Mouse (Mus musculus) liver, postnatal 0 days (tissue): ENCODE data around the gene Tbxas1. TPM values are rescaled to one million over a fixed set of nuclear protein-coding genes. Genes with fewer than 3 reads are reported as not detected.
A peak's percentile ranks its signal among the peaks of the same experiment; 100 is the strongest.

ENCODE experiments used
- ATAC-seq: fragments of 200-750 bp; cut with Nextera tagmentation; 2 replicates; pipeline ENCODE4 v1.8.0; 2017; ENCODE audit warnings: mild to moderate bottlenecking, moderate library complexity
- DNase-seq: peaks from one replicate; pipeline ENCODE4 v3.0.0-alpha.2; 2016
- H3K27ac ChIP-seq: fragments of 300-500 bp; sonication (generic); 2 replicates; pipeline ENCODE4 v1.5.1; 2014; ENCODE audit warnings: antibody characterized with exemption, moderate library complexity, mild to moderate bottlenecking, low read depth
- H3K27me3 ChIP-seq: fragments of 300-500 bp; sonication (generic); 2 replicates; pipeline ENCODE4 v1.6.1; 2014; ENCODE audit warnings: low read length, control low read depth, mixed read lengths; ENCODE audit not compliant: insufficient read depth
- H3K36me3 ChIP-seq: fragments of 300-500 bp; sonication (generic); replicated peaks from 2 replicates; pipeline ENCODE4 v1.6.1; 2014; ENCODE audit warnings: mild to moderate bottlenecking, control low read depth, low read length, moderate library complexity, mixed read lengths; ENCODE audit not compliant: insufficient read depth
- H3K4me1 ChIP-seq: fragments of 300-500 bp; sonication (generic); 2 replicates; pipeline ENCODE4 v1.6.1; 2014; ENCODE audit warnings: antibody characterized with exemption, mild to moderate bottlenecking, control low read depth; ENCODE audit not compliant: insufficient read depth
- H3K4me2 ChIP-seq: fragments of 300-500 bp; sonication (generic); 2 replicates; pipeline ENCODE4 v1.6.1; 2014; ENCODE audit warnings: low read depth, mild to moderate bottlenecking, low read length, moderate library complexity, mixed read lengths
- H3K4me3 ChIP-seq: fragments of 300-500 bp; sonication (generic); 2 replicates; pipeline ENCODE4 v1.5.1; 2014; ENCODE audit warnings: low read depth, low read length
- H3K9ac ChIP-seq: fragments of 300-500 bp; sonication (generic); replicated peaks from 2 replicates; pipeline ENCODE4 v1.6.1; 2014; ENCODE audit warnings: mild to moderate bottlenecking, moderate library complexity
- H3K9me3 ChIP-seq: fragments of 300-500 bp; sonication (generic); 2 replicates; pipeline ENCODE4 v1.6.1; 2016; ENCODE audit warnings: mild to moderate bottlenecking, control low read depth, low read length, mixed read lengths
- CTCF ChIP-seq: sonication (generic); IDR thresholded peaks from 2 replicates; pipeline ENCODE4 v1.5.1; 2016; ENCODE audit warnings: antibody characterized with exemption, low read depth
- EP300 ChIP-seq: IDR thresholded peaks from 2 replicates; pipeline ENCODE4 v1.6.1; 2016; ENCODE audit warnings: antibody characterized with exemption, low read depth, mild to moderate bottlenecking
- WGBS: fragments of 180-500 bp; shearing (Covaris S2); extraction: QIAGEN DNeasy Blood & Tissue Kit; methylation state at CpG from one replicate; pipeline ENCODE4 v1.1.7; 2014; ENCODE audit not compliant: insufficient replicate concordance; 5-methylcytosine and 5-hydroxymethylcytosine counted together
- polyA plus RNA-seq: library from polyadenylated mRNA; unstranded; fragments of >200 nt; fragmentation: Nextera tagmentation; extraction: Ambion mirVana; gene quantifications from 2 replicates; pipeline ENCODE4 v1.2.1, GENCODE M21; 2015

The Tbxas1 gene
- polyA plus RNA-seq, 1 experiment from 2014 or later, result 10.3 TPM

DNA sequence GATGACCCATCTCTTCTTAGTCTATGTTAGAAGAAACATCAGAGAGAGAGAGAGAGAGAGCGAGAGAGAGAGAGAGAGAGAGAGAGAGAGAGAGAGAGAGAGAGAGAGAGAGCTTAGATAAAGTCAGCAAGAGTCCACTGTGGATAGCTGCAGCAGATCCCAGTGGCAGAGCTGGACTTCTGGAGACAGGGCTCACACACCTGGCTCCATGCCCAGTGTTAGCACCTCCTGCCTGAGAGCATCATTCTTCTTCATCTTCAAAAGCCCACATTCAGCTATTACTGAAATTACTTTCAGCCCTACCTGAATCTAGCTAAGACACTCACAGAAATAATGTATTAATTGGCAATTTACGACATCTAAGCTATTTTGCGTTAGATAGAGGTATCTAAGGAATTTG, 85.2 kb downstream of the Tbxas1 start:
- Histone ChIP-seq H3K27me3 (no peaks in the 10 kb centered on the region), H3K9me3 (no peaks in the 10 kb centered on the region), H3K27ac (no peak overlapping the region), H3K9ac (no peak overlapping the region), H3K4me2 (no peak overlapping the region), H3K4me1 (peaks cover 17% of the 10 kb centered on the region), H3K36me3 (no peaks in the 10 kb centered on the region), H3K4me3 (no peak overlapping the region)
- 71% methylated on average over 3 of the region's 3 CpGs for WGBS
- TF ChIP-seq CTCF (no peak), EP300 (no peak)
- ATAC-seq, result no peak
- no peak for DNase-seq

GRCm38 (mm10) chr6:38960791-38961426, 85.7 kb downstream of the Tbxas1 start:
- no peak overlapping the region for H3K9ac ChIP-seq

DNA sequence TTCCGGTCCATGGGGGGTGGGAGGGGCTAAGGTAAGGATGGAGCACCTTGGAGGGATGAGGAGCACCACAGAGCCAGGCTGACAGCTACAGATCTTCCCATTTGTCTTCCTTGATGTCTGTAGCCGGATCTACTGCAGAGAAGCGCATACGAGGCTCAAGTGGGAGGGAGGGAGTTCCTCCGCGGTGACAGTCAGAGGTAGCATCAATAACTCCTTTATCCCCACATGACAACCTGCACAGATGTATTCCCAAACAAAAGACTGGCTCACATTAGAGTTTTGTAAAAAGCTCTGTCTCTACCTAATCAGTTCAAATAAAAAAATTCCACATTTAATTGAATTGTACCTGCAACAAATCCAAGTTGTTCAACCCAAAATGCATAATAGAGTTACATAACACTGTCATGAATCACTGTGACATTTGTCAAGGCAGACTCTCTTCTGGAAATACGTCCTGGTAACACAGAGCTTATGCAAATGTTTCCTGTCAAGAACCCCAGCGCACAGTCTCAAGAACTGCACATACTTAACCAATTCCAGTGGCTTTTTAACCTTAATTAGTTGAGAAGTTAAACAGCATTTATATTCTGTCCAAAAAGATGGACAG, 86.3 kb downstream of the Tbxas1 start:
- no peak overlapping the region for H3K9ac ChIP-seq
- H3K4me1 ChIP-seq, result peaks cover 17% of the 10 kb centered on the region
- H3K36me3 ChIP-seq, result no peaks in the 10 kb centered on the region
- H3K4me3 ChIP-seq, result no peak overlapping the region
- no peak overlapping the region for H3K4me2 ChIP-seq
- no peaks in the 10 kb centered on the region for H3K9me3 ChIP-seq
- no peaks in the 10 kb centered on the region for H3K27me3 ChIP-seq
- ATAC-seq (no peak), DNase-seq (no peak)
- WGBS, result 71% methylated on average over 8 of the region's 8 CpGs
- TF ChIP-seq CTCF (no peak), EP300 (no peak)
- no peak overlapping the region for H3K27ac ChIP-seq

More at GRCm38 (mm10) chr6:38960791-38961426, 85.7 kb downstream of the Tbxas1 start:
- H3K4me1 ChIP-seq, result peaks cover 17% of the 10 kb centered on the region
- H3K4me2 ChIP-seq, result no peak overlapping the region
- no peak overlapping the region for H3K4me3 ChIP-seq
- no peaks in the 10 kb centered on the region for H3K36me3 ChIP-seq
- 76% methylated on average over 12 of the region's 12 CpGs for WGBS
- H3K27ac ChIP-seq, result no peak overlapping the region
- DNase-seq (no peak), ATAC-seq (no peak)
- TF ChIP-seq EP300 (no peak), CTCF (no peak)
- H3K9me3 ChIP-seq, result no peaks in the 10 kb centered on the region
- no peaks in the 10 kb centered on the region for H3K27me3 ChIP-seq

- H3K9ac ChIP-seq, result no peak overlapping the region
- no peak overlapping the region for H3K4me3 ChIP-seq
- H3K27ac ChIP-seq, result no peak overlapping the region
- no peaks in the 10 kb centered on the region for H3K27me3 ChIP-seq
- ATAC-seq (peak; percentile 19; the same call in 1 of the 2 replicates), DNase-seq (no peak)
- H3K36me3 ChIP-seq, result no peaks in the 10 kb centered on the region
- H3K4me2 ChIP-seq, result peak overlapping the region; percentile 1; the same call in 1 of the 2 replicates
- no peaks in the 10 kb centered on the region for H3K9me3 ChIP-seq
- 67% methylated on average over 5 of the region's 5 CpGs for WGBS
- H3K4me1 ChIP-seq, result peaks cover 16% of the 10 kb centered on the region
- TF ChIP-seq CTCF, result no peak
- TF ChIP-seq EP300, result 0 out of 2 replicates have a peak, but pooled peaks have one; percentile 31
Measured at GRCm38 (mm10) chr6:38966839-38967238, 91.6 kb downstream of the Tbxas1 start.

DNA sequence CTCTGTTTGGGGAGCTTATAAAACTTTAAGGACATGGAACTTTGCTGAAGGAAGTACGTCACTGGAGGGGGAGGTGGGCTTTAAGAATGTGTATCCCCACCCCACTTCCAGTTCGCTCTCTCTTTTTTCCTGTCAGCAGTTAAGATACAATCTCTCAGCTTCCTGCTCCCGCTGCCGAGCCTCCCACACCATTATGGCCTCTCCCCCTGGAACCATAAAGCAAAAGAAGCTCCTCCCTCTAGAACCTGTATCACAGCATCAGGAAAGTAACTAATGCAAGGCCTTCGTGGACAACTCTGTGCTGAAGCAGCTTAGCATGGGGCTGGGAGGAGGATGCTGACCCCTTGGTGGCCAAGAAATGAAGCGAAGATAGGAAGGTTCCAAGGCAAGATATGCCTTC, 92.1 kb downstream of the Tbxas1 start:
- TF ChIP-seq EP300 (no peak), CTCF (no peak)
- Histone ChIP-seq H3K4me2 (peak overlapping the region; percentile 1; the same call in 1 of the 2 replicates), H3K4me1 (peaks cover 16% of the 10 kb centered on the region), H3K27me3 (no peaks in the 10 kb centered on the region), H3K9me3 (no peaks in the 10 kb centered on the region), H3K9ac (no peak overlapping the region), H3K4me3 (no peak overlapping the region), H3K36me3 (no peaks in the 10 kb centered on the region), H3K27ac (no peak overlapping the region)
- DNase-seq (no peak), ATAC-seq (no peak)
- WGBS, result 69% methylated on average over 6 of the region's 6 CpGs

DNA sequence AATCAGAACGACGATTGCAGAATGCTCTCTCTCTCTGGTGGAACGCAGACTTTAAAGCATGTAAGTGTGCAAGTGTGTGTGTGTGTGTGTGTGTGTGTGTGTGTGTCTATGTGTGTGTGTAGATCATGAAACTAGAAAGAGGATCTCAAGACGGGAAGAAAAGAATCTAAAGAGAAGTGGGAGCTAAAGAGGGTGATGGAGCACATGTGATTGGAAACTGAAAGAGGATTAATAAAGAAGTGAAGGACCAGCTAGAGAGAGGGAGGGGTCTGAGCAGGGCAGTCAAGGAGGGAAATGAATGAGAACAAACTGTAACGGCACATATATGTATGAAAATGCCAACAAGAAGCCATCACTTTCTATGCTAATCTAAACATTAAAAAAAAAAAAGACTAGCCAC, 92.8 kb downstream of the Tbxas1 start:
- no peak overlapping the region for H3K4me3 ChIP-seq
- DNase-seq (no peak), ATAC-seq (no peak)
- H3K27ac ChIP-seq, result no peak overlapping the region
- H3K4me1 ChIP-seq, result peaks cover 17% of the 10 kb centered on the region
- no peak overlapping the region for H3K9ac ChIP-seq
- no peak overlapping the region for H3K4me2 ChIP-seq
- no peak for TF ChIP-seq EP300
- TF ChIP-seq CTCF, result no peak
- WGBS, result 71% methylated on average over 5 of the region's 5 CpGs
- no peaks in the 10 kb centered on the region for H3K27me3 ChIP-seq
- no peaks in the 10 kb centered on the region for H3K36me3 ChIP-seq
- H3K9me3 ChIP-seq, result no peaks in the 10 kb centered on the region
